Mouse (Mus musculus) neural tube, embryonic 13.5 days (tissue): Measurements from ENCODE around the gene Spdye4b. TPM values are rescaled to one million over a fixed set of nuclear protein-coding genes. Genes with fewer than 3 reads are reported as not detected.

Experiments
- ATAC-seq: fragments of 200-750 bp; cut with Nextera tagmentation; 2 replicates; pipeline ENCODE4 v1.8.0; 2017; ENCODE audit warnings: low read depth, mild to moderate bottlenecking, moderate TSS enrichment, moderate library complexity
- H3K27ac ChIP-seq: fragments of 300-500 bp; sonication (generic); replicated peaks from 2 replicates; pipeline ENCODE4 v1.5.1; 2015; ENCODE audit warnings: moderate library complexity, mild to moderate bottlenecking, inconsistent platforms
- H3K27me3 ChIP-seq: fragments of 300-500 bp; sonication (generic); 2 replicates; pipeline ENCODE4 v1.6.1; 2015; ENCODE audit warnings: mild to moderate bottlenecking, inconsistent platforms
- H3K36me3 ChIP-seq: fragments of 300-500 bp; sonication (generic); 2 replicates; pipeline ENCODE4 v1.6.1; 2015; ENCODE audit warnings: mild to moderate bottlenecking, inconsistent platforms
- H3K4me1 ChIP-seq: fragments of 300-500 bp; sonication (generic); replicated peaks from 2 replicates; pipeline ENCODE4 v1.6.1; 2015; ENCODE audit warnings: inconsistent platforms
- H3K4me2 ChIP-seq: fragments of 300-500 bp; sonication (generic); 2 replicates; pipeline ENCODE4 v1.6.1; 2015; ENCODE audit warnings: inconsistent platforms, mild to moderate bottlenecking, moderate library complexity
- H3K4me3 ChIP-seq: fragments of 300-500 bp; sonication (generic); 2 replicates; pipeline ENCODE4 v1.5.1; 2015; ENCODE audit warnings: mild to moderate bottlenecking, inconsistent platforms
- H3K9ac ChIP-seq: fragments of 300-500 bp; sonication (generic); 2 replicates; pipeline ENCODE4 v1.6.1; 2015; ENCODE audit warnings: moderate library complexity, mild to moderate bottlenecking, inconsistent platforms
- H3K9me3 ChIP-seq: fragments of 300-500 bp; sonication (generic); 2 replicates; pipeline ENCODE4 v1.6.1; 2016; ENCODE audit warnings: inconsistent platforms
- WGBS: fragments of 180-500 bp; shearing (Covaris S2); methylation state at CpG from one replicate; pipeline ENCODE4 v1.1.7; 2015; 5-methylcytosine and 5-hydroxymethylcytosine counted together
- microRNA-seq: library from miRNA; unstranded; fragments of <30 nt; microRNA quantifications from one replicate; pipeline ENCODE4, GENCODE M21; 2016
- polyA plus RNA-seq: library from polyadenylated mRNA; unstranded; fragments of >200 nt; fragmentation: Nextera tagmentation; extraction: Ambion mirVana; gene quantifications from 2 replicates; pipeline ENCODE4 v1.2.1, GENCODE M21; 2015

The Spdye4b gene
- polyA plus RNA-seq, 1 experiment from 2014 or later: not detected

GRCm38 (mm10) chr5:143226790-143227189 is 46.0 kb downstream of the Spdye4b start, which contains the start of gene Spdye4a:
Gene Spdye4a, minus strand, starts transcription at chr5:143226890.
- WGBS: 91% methylated on average over 3 of the region's 3 CpGs

GRCm38 (mm10) chr5:143235028-143235693 is 54.3 kb downstream of the Spdye4b start, which contains the start of gene Zfp12:
Gene Zfp12, plus strand, starts transcription at chr5:143235163.
- Histone ChIP-seq H3K4me2 (peak within 1 kb of the TSS; percentile 89), H3K4me1 (peaks cover 25% of the 10 kb centered on the region), H3K27me3 (no peaks in the 10 kb centered on the region), H3K27ac (peak within 1 kb of the TSS; percentile 99), H3K9ac (peak within 1 kb of the TSS; percentile 98), H3K36me3 (peaks cover 31% of the 10 kb centered on the region), H3K4me3 (peak within 1 kb of the TSS; percentile 87), H3K9me3 (no peaks in the 10 kb centered on the region)
- peak; percentile 97 for ATAC-seq
- WGBS: under 1% methylated on average over 58 of the region's 58 CpGs

More at GRCm38 (mm10) chr5:143226790-143227189, 46.0 kb downstream of the Spdye4b start, which contains the start of gene Spdye4a:
- Histone ChIP-seq H3K4me1 (no peaks in the 10 kb centered on the region), H3K4me2 (no peak within 1 kb of the TSS), H3K27me3 (no peaks in the 10 kb centered on the region), H3K27ac (no peak within 1 kb of the TSS), H3K9ac (no peak within 1 kb of the TSS), H3K4me3 (no peak within 1 kb of the TSS), H3K9me3 (peaks cover 14% of the 10 kb centered on the region), H3K36me3 (no peaks in the 10 kb centered on the region)
- ATAC-seq: no peak

GRCm38 (mm10) chr5:143236036-143236435 is 55.2 kb downstream of the Spdye4b start:
- Histone ChIP-seq H3K4me2 (peak overlapping the region; percentile 89), H3K9me3 (no peaks in the 10 kb centered on the region), H3K4me3 (peak overlapping the region; percentile 87), H3K4me1 (peaks cover 25% of the 10 kb centered on the region), H3K9ac (peak overlapping the region; percentile 98), H3K27ac (no peak overlapping the region), H3K36me3 (peaks cover 39% of the 10 kb centered on the region), H3K27me3 (no peaks in the 10 kb centered on the region)
- no peak for ATAC-seq
- WGBS: 51% methylated on average over 9 of the region's 9 CpGs

- Histone ChIP-seq H3K9me3 (no peaks in the 10 kb centered on the region), H3K27me3 (no peaks in the 10 kb centered on the region), H3K27ac (no peak overlapping the region), H3K36me3 (peaks cover 99% of the 10 kb centered on the region), H3K9ac (no peak overlapping the region), H3K4me3 (no peak overlapping the region), H3K4me1 (no peaks in the 10 kb centered on the region), H3K4me2 (no peak overlapping the region)
- 97% methylated on average over 26 of the region's 26 CpGs for WGBS
- no peak for ATAC-seq
These were observed 64.1 kb downstream of the Spdye4b start for GRCm38 (mm10) chr5:143244926-143245325.

- Histone ChIP-seq H3K4me1 (peaks cover 25% of the 10 kb centered on the region), H3K9me3 (no peaks in the 10 kb centered on the region), H3K4me2 (no peak overlapping the region), H3K9ac (no peak overlapping the region), H3K36me3 (peaks cover 94% of the 10 kb centered on the region), H3K27me3 (peaks cover 63% of the 10 kb centered on the region), H3K4me3 (no peak overlapping the region), H3K27ac (no peak overlapping the region)
- WGBS: 51% methylated on average over 6 of the region's 6 CpGs
- no peak for ATAC-seq
These were observed 71.2 kb downstream of the Spdye4b start for GRCm38 (mm10) chr5:143252039-143252438.

- Histone ChIP-seq H3K4me2 (peak overlapping the region; percentile 55; the same call in 1 of the 2 replicates), H3K9ac (no peak overlapping the region), H3K27ac (no peak overlapping the region), H3K27me3 (peaks cover 71% of the 10 kb centered on the region), H3K4me3 (peak overlapping the region; percentile 29), H3K36me3 (peaks cover 95% of the 10 kb centered on the region), H3K9me3 (no peaks in the 10 kb centered on the region), H3K4me1 (peaks cover 25% of the 10 kb centered on the region)
- WGBS: 21% methylated on average over 18 of the region's 18 CpGs
- no peak for ATAC-seq
These were observed 72.0 kb downstream of the Spdye4b start for GRCm38 (mm10) chr5:143252791-143253185.

- Histone ChIP-seq H3K4me2 (peak overlapping the region; percentile 55), H3K9me3 (no peaks in the 10 kb centered on the region), H3K4me1 (peaks cover 25% of the 10 kb centered on the region), H3K4me3 (peak overlapping the region; percentile 29), H3K27ac (no peak overlapping the region), H3K27me3 (peaks cover 76% of the 10 kb centered on the region), H3K9ac (peak overlapping the region; percentile 31; the same call in 1 of the 2 replicates), H3K36me3 (peaks cover 95% of the 10 kb centered on the region)
- peak; percentile 32; the same call in 1 of the 2 replicates for ATAC-seq
- WGBS: 5% methylated on average over 103 of the region's 103 CpGs
These were observed 72.5 kb downstream of the Spdye4b start for GRCm38 (mm10) chr5:143253186-143253880.

- peak; percentile 22; the same call in 1 of the 2 replicates for ATAC-seq
- 3% methylated on average over 79 of the region's 81 CpGs for WGBS
These were observed 73.2 kb downstream of the Spdye4b start for GRCm38 (mm10) chr5:143253881-143254486.

More at GRCm38 (mm10) chr5:143253881-143254486, 73.2 kb downstream of the Spdye4b start:
- peak overlapping the region; percentile 55 for H3K4me2 ChIP-seq
- peak overlapping the region; percentile 31; the same call in 1 of the 2 replicates for H3K9ac ChIP-seq
- H3K27ac ChIP-seq: no peak overlapping the region; the same call in 1 of the 2 replicates
- H3K4me3 ChIP-seq: peak overlapping the region; percentile 29
- H3K27me3 ChIP-seq: peaks cover 81% of the 10 kb centered on the region
- peaks cover 25% of the 10 kb centered on the region for H3K4me1 ChIP-seq
- H3K9me3 ChIP-seq: no peaks in the 10 kb centered on the region
- H3K36me3 ChIP-seq: peaks cover 95% of the 10 kb centered on the region

Small RNA genes lying within 50 kb of the gene (microRNA-seq; reads per million reads assigned to microRNA genes)
- not detected for gene Gm44405

Other genes starting within 250 kb of the Spdye4b start
- 517 and 659 TPM in 2 replicates for gene Fscn1, start 220.7 kb upstream of the Spdye4b start, polyA plus RNA-seq
- 33.1 and 36.1 TPM in 2 replicates for gene Rnf216, start 68.0 kb upstream of the Spdye4b start, polyA plus RNA-seq
- gene Olfr718-ps1, start 33.4 kb upstream of the Spdye4b start, polyA plus RNA-seq: 0.04 TPM in 1 of 2 replicates, not detected in the other
- gene Rbak, start 242 bp upstream of the Spdye4b start, polyA plus RNA-seq: 14.6 TPM in 2 replicates
- gene Spdye4a, start 45.9 kb downstream of the Spdye4b start, polyA plus RNA-seq: not detected in 2 replicates
- 22.0 and 23.6 TPM in 2 replicates for gene Zfp12, start 54.1 kb downstream of the Spdye4b start, polyA plus RNA-seq
- gene Zfp316, start 89.0 kb downstream of the Spdye4b start, polyA plus RNA-seq: 10.1 and 10.5 TPM in 2 replicates
- 0.10 and 0.11 TPM in 2 replicates for gene Zfp853, start 112.6 kb downstream of the Spdye4b start, polyA plus RNA-seq
- gene E130309D02Rik, start 134.3 kb downstream of the Spdye4b start, polyA plus RNA-seq: 35.7 and 38.0 TPM in 2 replicates
- gene Zdhhc4, start 148.2 kb downstream of the Spdye4b start, polyA plus RNA-seq: 71.3 and 74.0 TPM in 2 replicates
- 0.54 TPM in 1 of 2 replicates, not detected in the other for gene Grid2ip, start 176.3 kb downstream of the Spdye4b start, polyA plus RNA-seq
- gene Kdelr2, start 222.8 kb downstream of the Spdye4b start, polyA plus RNA-seq: 161 and 179 TPM in 2 replicates